Mouse (Mus musculus): ENCODE results near the gene Wee2. TPM values are rescaled to one million over a fixed set of nuclear protein-coding genes. Genes with fewer than 3 reads are reported as not detected.

The Wee2 gene
- polyA plus RNA-seq, 1 experiment from 2014 or later = 0.39 TPM

DNA sequence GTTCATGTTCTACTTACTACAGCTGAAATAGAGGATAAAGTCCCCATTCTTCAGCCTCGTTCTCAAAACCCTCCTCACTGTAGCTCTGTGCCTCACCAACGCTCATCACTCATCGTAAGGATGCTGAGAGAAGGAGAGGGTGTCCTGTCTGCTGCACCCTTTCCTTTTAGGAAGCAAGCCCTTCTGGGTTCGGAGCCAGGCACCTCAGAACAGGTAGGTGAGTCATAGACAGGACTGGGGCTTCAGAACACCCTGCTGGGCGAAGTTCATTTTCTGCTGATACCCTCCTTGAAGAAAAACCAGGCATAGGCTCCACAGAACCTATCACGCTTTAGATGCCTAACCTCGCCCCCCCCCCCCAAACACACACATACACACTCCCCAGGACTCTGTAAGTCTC is 11.4 kb upstream of the Wee2 start:
- Histone ChIP-seq H3K27me3 (no peaks in the 10 kb centered on the region), H3K4me2 (no peak overlapping the region), H3K27ac (replicated peaks) (no peak overlapping the region), H3K36me3 (peaks cover 5% of the 10 kb centered on the region), H3K9ac (no peak overlapping the region), H3K4me1 (replicated peaks) (peaks cover 34% of the 10 kb centered on the region), H3K9me3 (no peaks in the 10 kb centered on the region), H3K4me3 (no peak overlapping the region)
- no peak for ATAC-seq (ENCODE audit: low read depth)
- WGBS = 88% methylated on average over 7 of the region's 7 CpGs

DNA sequence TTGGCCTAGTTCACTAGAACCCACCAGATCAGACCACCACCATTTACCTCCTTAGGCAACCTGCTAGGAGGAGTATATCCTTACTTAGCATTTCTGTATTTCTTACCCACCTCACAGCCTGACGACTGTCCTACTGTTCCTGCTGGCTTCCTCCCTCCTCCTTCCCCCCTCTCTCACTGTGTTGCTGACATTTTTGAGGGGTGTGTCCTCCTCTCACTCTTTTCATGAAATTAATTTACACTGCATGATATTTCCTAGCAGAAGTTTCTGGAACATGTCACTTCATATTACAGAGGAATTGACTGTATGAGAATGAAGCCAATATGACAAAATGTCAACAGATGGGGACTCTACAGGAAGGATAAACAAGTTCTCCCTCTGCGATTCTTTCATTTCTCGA is 10.2 kb upstream of the Wee2 start:
- 78% methylated on average over 3 of the region's 3 CpGs for WGBS
- Histone ChIP-seq H3K36me3 (no peaks in the 10 kb centered on the region), H3K4me2 (no peak overlapping the region), H3K9me3 (no peaks in the 10 kb centered on the region), H3K9ac (no peak overlapping the region), H3K4me3 (no peak overlapping the region), H3K4me1 (replicated peaks) (peaks cover 37% of the 10 kb centered on the region), H3K27me3 (no peaks in the 10 kb centered on the region), H3K27ac (replicated peaks) (no peak overlapping the region)
- no peak for ATAC-seq (ENCODE audit: low read depth)

DNA sequence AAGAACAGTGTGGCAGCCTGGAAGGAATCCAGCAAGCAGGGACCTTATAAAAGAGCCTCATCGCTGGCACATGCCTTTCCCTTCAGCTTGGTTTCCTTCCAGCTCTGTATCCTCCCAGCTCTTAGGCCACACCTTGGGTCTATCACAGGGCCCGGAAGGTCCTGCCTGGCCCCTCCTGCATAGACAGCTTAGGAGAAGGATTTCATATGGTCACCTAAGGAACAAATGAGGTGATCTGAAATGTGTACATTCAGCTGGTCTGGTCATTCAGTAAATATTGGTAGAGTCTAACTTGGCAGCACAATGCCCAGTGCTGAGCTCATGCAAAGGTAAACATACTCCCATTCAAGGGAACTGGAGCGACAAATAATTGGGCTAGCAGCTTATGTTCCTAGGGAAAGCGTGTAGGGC is 9.4 kb upstream of the Wee2 start:
- H3K4me2 ChIP-seq = no peak overlapping the region
- WGBS = 68% methylated on average over 4 of the region's 4 CpGs
- no peaks in the 10 kb centered on the region for H3K9me3 ChIP-seq
- no peak overlapping the region for H3K9ac ChIP-seq
- no peaks in the 10 kb centered on the region for H3K27me3 ChIP-seq
- no peak overlapping the region for H3K27ac ChIP-seq (replicated peaks)
- peaks cover 46% of the 10 kb centered on the region for H3K4me1 ChIP-seq (replicated peaks)
- H3K36me3 ChIP-seq = no peaks in the 10 kb centered on the region
- no peak overlapping the region for H3K4me3 ChIP-seq
- ATAC-seq (ENCODE audit: low read depth) = no peak

DNA sequence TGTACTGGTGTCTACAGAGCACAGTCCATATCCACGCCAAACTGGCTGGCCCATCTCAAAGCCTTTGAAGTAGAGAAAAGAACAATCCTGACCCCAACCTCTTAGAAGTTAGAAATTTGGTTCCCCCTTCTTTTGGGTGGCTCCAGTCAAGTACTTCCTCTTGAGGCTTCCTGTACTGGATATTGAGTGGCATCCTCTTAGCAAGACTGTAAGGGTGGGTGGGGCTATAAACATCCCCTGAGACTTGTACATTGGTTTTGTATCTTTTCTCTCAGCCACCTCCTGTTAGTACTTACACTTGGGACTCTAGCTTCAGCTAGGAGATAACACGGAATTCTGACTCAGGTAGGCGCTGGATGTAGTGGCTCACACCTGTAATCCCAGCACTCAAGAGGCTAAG is 8.6 kb upstream of the Wee2 start:
- H3K9ac ChIP-seq = no peak overlapping the region
- no peak for ATAC-seq (ENCODE audit: low read depth)
- H3K4me2 ChIP-seq = no peak overlapping the region
- H3K27ac ChIP-seq (replicated peaks) = no peak overlapping the region
- peaks cover 51% of the 10 kb centered on the region for H3K4me1 ChIP-seq (replicated peaks)
- H3K27me3 ChIP-seq = no peaks in the 10 kb centered on the region
- no peak overlapping the region for H3K4me3 ChIP-seq
- H3K9me3 ChIP-seq = no peaks in the 10 kb centered on the region
- 96% methylated on average over 3 of the region's 3 CpGs for WGBS
- no peaks in the 10 kb centered on the region for H3K36me3 ChIP-seq

DNA sequence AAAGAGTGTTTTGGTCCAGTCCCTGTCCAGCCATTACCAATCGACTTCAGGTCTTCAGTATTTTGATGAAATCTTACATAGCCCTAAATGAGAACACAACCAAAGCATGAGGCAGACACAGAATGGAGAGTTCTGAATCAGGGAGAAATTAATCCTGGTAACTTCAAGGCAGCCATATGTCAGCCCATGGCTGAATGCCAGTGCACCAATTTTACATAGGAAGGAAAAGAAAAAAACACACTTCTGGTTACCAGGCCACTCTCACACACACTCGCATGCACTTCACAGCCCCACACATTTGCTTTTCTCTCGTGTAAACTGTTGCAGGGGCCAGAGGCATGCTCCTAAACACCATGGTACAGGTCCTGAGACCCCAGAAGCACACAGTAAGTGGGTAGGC is 8.0 kb upstream of the Wee2 start:
- no peak overlapping the region for H3K27ac ChIP-seq (replicated peaks)
- no peaks in the 10 kb centered on the region for H3K36me3 ChIP-seq
- no peaks in the 10 kb centered on the region for H3K9me3 ChIP-seq
- ATAC-seq (ENCODE audit: low read depth) = no peak
- H3K27me3 ChIP-seq = no peaks in the 10 kb centered on the region
- no peak overlapping the region for H3K9ac ChIP-seq
- peaks cover 51% of the 10 kb centered on the region for H3K4me1 ChIP-seq (replicated peaks)
- no peak overlapping the region for H3K4me2 ChIP-seq
- H3K4me3 ChIP-seq = no peak overlapping the region
- WGBS = 71% methylated on average over 3 of the region's 3 CpGs

DNA sequence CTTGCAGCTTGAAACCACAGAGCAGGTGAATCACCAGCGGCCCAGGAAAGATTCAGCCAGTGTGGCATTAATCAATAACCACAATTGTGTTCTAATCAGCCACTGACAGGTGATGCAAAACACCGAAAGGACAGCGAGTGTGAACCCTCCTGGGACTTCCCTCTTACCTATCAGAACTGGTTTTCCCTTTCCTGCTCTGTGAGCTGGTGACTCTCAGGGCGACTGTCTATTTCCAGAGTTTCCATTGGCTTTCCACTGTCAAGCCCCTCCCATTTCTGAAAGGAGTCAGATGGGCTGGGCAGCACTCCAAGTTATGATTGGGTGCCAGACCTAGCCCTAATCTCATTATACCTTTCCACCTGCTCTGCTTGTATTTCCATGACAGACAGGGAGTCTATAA is 7.5 kb upstream of the Wee2 start:
- Histone ChIP-seq H3K9me3 (no peaks in the 10 kb centered on the region), H3K4me2 (no peak overlapping the region), H3K4me3 (no peak overlapping the region), H3K27me3 (no peaks in the 10 kb centered on the region), H3K4me1 (replicated peaks) (peaks cover 54% of the 10 kb centered on the region), H3K9ac (no peak overlapping the region), H3K36me3 (no peaks in the 10 kb centered on the region), H3K27ac (replicated peaks) (no peak overlapping the region)
- 57% methylated on average over 4 of the region's 4 CpGs for WGBS
- no peak for ATAC-seq (ENCODE audit: low read depth)

DNA sequence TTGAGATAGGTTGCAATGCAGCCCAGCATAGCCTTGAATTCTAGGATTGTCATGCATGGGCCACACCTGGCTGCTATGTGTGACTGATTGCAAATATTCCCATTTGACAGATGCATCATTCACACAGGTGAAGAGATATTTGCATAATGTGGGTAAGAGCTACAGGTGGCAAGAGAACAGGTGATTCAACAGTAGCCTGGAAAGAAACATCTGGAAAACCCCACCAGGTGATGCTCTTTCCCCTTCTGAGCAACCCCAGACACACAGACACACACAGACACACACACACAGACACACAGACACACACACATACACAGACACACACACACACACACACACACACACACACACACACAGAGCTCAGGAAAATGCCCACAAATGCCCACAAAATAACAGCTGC is 7.1 kb upstream of the Wee2 start:
- H3K4me2 ChIP-seq = no peak overlapping the region
- no peak overlapping the region for H3K27ac ChIP-seq (replicated peaks)
- H3K36me3 ChIP-seq = no peaks in the 10 kb centered on the region
- H3K4me3 ChIP-seq = no peak overlapping the region
- H3K27me3 ChIP-seq = no peaks in the 10 kb centered on the region
- no peak for ATAC-seq (ENCODE audit: low read depth)
- peaks cover 57% of the 10 kb centered on the region for H3K4me1 ChIP-seq (replicated peaks)
- H3K9me3 ChIP-seq = no peaks in the 10 kb centered on the region
- no peak overlapping the region for H3K9ac ChIP-seq

DNA sequence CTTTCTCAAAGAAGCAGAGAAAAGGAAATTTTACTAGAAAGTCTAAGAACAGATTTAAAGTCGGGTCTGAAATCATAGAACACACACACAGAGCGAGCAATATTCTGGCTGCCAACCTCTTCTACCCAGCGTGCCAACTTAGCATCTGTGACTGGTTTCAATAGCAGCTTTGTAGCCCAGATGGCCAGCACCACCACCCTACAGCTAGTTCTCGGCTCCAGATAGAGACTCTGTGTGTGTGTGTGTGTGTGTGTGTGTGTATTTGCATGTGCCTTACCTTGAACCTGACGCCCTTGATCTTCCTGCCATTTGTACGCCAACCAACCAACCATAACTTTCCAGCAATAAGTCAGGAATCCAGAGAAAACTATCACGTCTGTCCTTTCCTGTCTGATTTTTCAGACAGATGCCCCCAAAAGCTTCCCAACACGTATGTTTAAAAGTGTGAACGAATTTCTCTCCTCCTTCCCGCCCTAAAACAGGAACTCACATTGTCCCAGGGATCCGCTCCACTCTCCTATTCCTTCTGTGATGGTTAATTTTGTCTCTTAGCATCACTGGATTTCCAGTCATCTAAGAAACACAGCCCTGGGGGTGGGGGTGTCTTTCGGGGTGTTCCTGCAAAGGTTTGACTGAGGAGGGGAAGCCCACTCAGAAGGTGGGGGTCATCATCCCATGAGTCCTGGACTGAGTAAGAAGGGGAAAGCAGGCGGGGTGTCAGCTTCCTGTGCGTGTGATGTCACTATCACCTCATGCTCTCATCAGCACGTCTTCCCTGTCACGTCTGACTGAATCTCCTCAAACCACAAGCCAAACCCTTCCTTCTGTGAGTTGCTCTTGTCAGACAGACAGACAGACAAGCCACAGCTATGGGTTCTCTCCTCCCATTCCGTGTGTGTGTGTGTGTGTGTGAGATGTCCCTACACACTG is 6.3 kb upstream of the Wee2 start:
- Histone ChIP-seq H3K4me1 (replicated peaks) (peaks cover 60% of the 10 kb centered on the region), H3K4me3 (no peak overlapping the region), H3K36me3 (no peaks in the 10 kb centered on the region), H3K27ac (replicated peaks) (no peak overlapping the region), H3K9ac (no peak overlapping the region), H3K27me3 (no peaks in the 10 kb centered on the region), H3K9me3 (no peaks in the 10 kb centered on the region), H3K4me2 (no peak overlapping the region)
- 88% methylated on average over 17 of the region's 17 CpGs for WGBS
- no peak for ATAC-seq (ENCODE audit: low read depth)

DNA sequence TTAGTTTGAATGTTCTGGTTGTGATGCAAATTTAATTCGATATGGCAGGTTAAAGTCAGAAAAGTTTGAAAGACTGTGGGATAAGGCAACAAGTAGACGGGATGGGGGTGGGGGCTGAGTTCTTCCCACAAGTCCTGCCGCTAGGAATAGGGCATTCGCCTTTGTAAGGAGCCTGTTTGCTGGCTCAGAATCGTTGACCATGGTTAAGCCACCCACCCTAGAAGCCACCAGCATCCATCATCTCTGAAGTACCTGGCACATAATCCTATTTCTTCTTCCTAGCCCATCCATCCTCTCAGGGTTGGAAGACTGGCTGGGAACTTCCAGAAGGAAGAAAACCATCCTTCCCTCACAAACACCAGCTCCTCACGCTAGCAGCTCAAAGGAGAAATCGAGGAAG is 4.2 kb upstream of the Wee2 start:
- H3K27ac ChIP-seq (replicated peaks) = peak overlapping the region; percentile 91
- ATAC-seq (ENCODE audit: low read depth) = no peak
- WGBS = 5% methylated on average over 7 of the region's 7 CpGs

DNA sequence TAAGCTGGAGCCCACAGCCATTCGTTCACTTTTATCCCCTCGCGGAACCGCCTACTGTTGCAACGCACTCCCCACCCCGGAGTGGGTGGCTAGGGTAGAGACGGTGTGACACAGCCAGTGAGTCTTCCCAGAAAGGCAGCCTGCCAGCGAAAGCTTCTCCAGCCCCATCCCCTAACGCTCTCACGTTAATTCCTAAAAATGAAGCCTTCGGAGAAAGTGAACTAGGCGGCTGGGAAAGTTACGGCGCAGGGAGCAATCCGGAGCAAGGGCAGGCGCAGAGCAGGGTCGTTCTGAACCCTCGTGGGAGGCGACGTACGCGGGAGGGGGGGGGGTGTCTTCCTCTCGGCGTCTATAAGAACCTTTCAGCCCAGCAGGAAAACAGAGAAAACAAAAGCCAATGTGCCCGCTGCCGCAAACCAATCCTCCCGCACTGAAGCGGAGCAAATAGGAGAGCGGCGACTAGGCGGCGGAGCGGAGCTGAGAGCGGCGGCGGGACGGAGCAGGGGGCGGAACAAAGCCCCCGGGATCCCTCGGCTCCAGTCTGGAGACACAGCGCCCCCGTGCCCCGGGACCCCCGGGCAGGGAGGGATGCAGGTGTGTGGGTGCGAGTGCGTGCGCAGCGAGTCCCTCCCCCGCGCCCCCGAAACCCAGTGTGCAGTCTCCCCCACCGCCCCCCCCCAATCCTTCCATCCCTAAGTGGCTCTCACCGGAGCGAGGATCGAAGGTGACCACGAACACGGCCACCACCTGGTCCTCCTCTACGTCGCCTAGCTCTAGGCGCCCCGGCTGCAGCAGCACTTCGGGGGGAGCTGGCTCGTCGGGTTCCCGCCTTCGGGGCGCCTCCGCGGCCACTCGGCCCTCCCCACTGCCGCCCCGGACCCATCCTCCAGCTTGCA is 3.5 kb upstream of the Wee2 start:
- peak; percentile 81 for ATAC-seq (ENCODE audit: low read depth)
- Histone ChIP-seq H3K36me3 (no peaks in the 10 kb centered on the region), H3K9ac (peak overlapping the region; percentile 93), H3K4me3 (peak overlapping the region; percentile 83), H3K27me3 (no peaks in the 10 kb centered on the region), H3K4me2 (peak overlapping the region; percentile 88), H3K27ac (replicated peaks) (peak overlapping the region; percentile 91), H3K9me3 (no peaks in the 10 kb centered on the region), H3K4me1 (replicated peaks) (peaks cover 39% of the 10 kb centered on the region)
- WGBS = under 1% methylated on average over 70 of the region's 72 CpGs

More for the DNA sequence above, 4.2 kb upstream of the Wee2 start:
- peak overlapping the region; percentile 83 for H3K4me3 ChIP-seq
- H3K27me3 ChIP-seq = no peaks in the 10 kb centered on the region
- H3K4me1 ChIP-seq (replicated peaks) = peaks cover 46% of the 10 kb centered on the region
- peak overlapping the region; percentile 93 for H3K9ac ChIP-seq
- no peaks in the 10 kb centered on the region for H3K36me3 ChIP-seq
- H3K9me3 ChIP-seq = no peaks in the 10 kb centered on the region
- peak overlapping the region; percentile 88 for H3K4me2 ChIP-seq

DNA sequence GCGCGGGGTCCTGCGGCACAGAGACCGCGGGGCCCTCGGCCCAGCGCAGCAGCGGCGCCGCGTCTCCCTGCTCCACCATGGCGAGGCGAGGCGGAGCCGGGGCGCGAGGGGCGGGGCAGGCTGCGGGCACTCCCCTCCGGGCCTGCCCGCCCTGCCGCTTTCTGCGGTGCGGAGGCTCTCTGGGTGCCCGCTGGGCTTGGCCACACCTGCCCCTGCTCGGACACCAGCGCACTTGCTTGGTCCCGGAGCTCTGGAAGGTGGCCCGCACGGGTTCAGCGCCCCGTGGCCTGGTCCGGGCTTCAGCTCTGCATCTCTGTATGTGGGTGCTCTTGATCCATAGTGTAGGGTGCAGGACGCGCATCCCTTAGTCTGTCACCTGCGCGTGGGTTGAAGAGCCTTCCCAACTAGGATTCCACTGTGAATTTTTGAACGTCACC is 2.8 kb upstream of the Wee2 start, which contains the start of gene E330009J07Rik:
E330009J07Rik (minus strand) TSS at position 89 of the 437 bp plus-strand sequence.
- Histone ChIP-seq H3K36me3 (no peaks in the 10 kb centered on the region), H3K9me3 (no peaks in the 10 kb centered on the region), H3K9ac (peak within 1 kb of the TSS; percentile 93), H3K4me2 (peak within 1 kb of the TSS; percentile 88), H3K27me3 (no peaks in the 10 kb centered on the region), H3K27ac (replicated peaks) (peak within 1 kb of the TSS; percentile 91), H3K4me3 (peak within 1 kb of the TSS; percentile 83), H3K4me1 (replicated peaks) (peaks cover 33% of the 10 kb centered on the region)
- under 1% methylated on average over 38 of the region's 38 CpGs for WGBS
- ATAC-seq (ENCODE audit: low read depth) = peak; percentile 92

DNA sequence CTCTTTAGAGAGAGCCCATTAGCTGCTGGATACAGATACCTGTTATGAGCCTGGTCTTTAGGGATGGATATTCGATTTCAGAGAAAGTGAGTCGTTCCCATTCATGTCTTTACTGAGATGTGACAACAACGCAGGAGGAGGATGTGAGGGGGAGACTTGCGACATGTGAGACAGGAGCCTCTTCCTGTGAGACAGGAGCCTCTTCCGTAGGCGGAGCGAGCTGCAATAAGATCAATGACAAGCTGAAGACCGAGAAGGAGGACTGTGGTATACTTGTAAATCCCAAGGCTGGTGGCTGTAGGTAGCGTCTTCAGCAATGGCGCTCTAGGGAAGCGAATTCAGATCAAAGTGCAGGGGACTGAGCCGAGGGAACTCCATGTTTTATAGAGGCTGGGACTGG is 843 bp downstream of the Wee2 start:
- H3K4me2 ChIP-seq = peak overlapping the region; percentile 16; the same call in 1 of the 2 replicates
- no peak overlapping the region for H3K27ac ChIP-seq (replicated peaks)
- WGBS = 38% methylated on average over 12 of the region's 12 CpGs
- no peak for ATAC-seq (ENCODE audit: low read depth)
- no peaks in the 10 kb centered on the region for H3K9me3 ChIP-seq
- H3K9ac ChIP-seq = no peak overlapping the region
- no peak overlapping the region for H3K4me3 ChIP-seq
- H3K4me1 ChIP-seq (replicated peaks) = peaks cover 12% of the 10 kb centered on the region
- H3K27me3 ChIP-seq = no peaks in the 10 kb centered on the region; the same call in 1 of the 2 replicates
- H3K36me3 ChIP-seq = no peaks in the 10 kb centered on the region
